Comparison of ENCODE assay signal across 19 mouse cellular contexts in the genomic region with DNA sequence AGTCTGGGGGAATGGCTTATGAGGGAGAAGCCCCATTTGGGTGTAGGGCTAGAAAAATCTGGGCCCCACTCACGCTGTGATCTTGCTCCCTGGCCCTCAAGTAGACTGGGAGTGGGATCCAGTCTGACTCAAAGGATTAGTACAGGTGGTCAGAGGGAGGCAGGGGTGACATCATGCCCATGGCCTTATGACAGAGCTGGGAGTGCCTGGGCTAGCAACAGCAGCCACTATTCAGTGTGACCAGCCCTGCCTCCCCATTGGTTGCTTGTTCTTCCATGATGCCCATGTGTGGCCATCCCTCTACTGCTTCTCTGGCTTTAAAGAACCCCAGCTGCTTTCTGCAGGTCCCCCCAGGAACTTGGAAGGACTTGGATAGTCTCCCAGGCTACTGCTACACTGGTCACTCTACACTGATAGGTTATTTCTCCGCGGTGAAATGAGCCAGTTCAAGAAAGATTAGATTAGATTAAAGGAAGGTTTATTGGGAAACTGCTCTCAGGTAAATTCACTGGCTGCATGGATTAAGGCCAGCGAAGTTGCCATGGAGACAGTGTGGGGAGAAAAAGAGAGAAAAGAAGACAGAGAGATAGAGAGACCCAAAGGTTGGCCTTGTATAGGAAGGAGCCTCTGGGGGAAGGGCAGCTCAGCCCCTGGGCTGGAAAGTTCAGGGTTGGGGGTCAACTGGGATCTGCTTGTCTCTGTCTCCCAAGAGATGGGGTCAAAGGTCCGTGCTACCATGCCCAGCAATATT. TPM values are rescaled to one million over a fixed set of nuclear protein-coding genes. Genes with fewer than 3 reads are reported as not detected.
DNase-seq lines count a peak whose midpoint lies in the region; ATAC-seq and TF ChIP-seq lines count a peak whose summit lies in the region.
"Had no signal": no experiment of that assay in that cellular context is flagged by ENCODE, and none has a peak within 500 bp of the region (broad histone marks: within the 10 kb centered on the region; RNA-seq: fewer than 3 reads in every experiment).

No protein-coding gene starts in this region.

- no peak for TF ChIP-seq CTCF in midbrain, postnatal 0 days (IDR thresholded peaks at IDR 0.05)

- peak; percentile 26 to 30 for DNase-seq in layer of hippocampus, postnatal 36 days
- no peak for DNase-seq in layer of hippocampus, adult 9-11 months
- no peak for DNase-seq in midbrain, embryonic 10.5 days (ENCODE audit: low spot score)
- DNase-seq in MN1 (ENCODE audit: low spot score), result peak; percentile 29
- DNase-seq in midbrain, postnatal 0 days (ENCODE audit: low spot score), result peak; percentile 17
- DNase-seq in urinary bladder, postnatal 25 days (ENCODE audit: low spot score), result no peak
- DNase-seq: adrenal gland, adult 8-10 months; cerebellum, adult 11-12 months; cerebellum, postnatal 25 days; kidney, adult 2 months; kidney, postnatal 14 days; lung, adult 2 months; lung, postnatal 36 days had no signal

- H3K9ac ChIP-seq in midbrain, embryonic 16.5 days (ENCODE audit: low read depth, low read length), result 0 out of 2 replicates have a peak overlapping the region, but pooled peaks have one; percentile 20
- no peak overlapping the region for H3K9ac ChIP-seq in midbrain, postnatal 0 days (replicated peaks; ENCODE audit: low read length, poor library complexity, severe bottlenecking)
- H3K9ac ChIP-seq: forebrain, embryonic 12.5 days; heart, embryonic 12.5 days; neural tube, embryonic 12.5 days had no signal

- peak; percentile 54; the same call in 1 of the 2 replicates for ATAC-seq in midbrain, embryonic 16.5 days
- ATAC-seq in midbrain, postnatal 0 days (ENCODE audit: low FRiP score), result peak; percentile 58; the same call in 1 of the 2 replicates

- no peaks in the 10 kb centered on the region for H3K36me3 ChIP-seq in midbrain, embryonic 16.5 days (ENCODE audit: control insufficient read depth, insufficient read depth, low read length)
- no peaks in the 10 kb centered on the region for H3K36me3 ChIP-seq in midbrain, embryonic 10.5 days
- no peaks in the 10 kb centered on the region for H3K36me3 ChIP-seq in midbrain, postnatal 0 days (ENCODE audit: insufficient read depth, low read length)
- H3K36me3 ChIP-seq: forebrain, embryonic 12.5 days; heart, embryonic 12.5 days; neural tube, embryonic 12.5 days had no signal

- H3K9me3 ChIP-seq in midbrain, embryonic 16.5 days (replicated peaks; ENCODE audit: control insufficient read depth, low read length, poor library complexity, severe bottlenecking), result no peaks in the 10 kb centered on the region
- H3K9me3 ChIP-seq in midbrain, embryonic 10.5 days (replicated peaks), result no peaks in the 10 kb centered on the region
- no peaks in the 10 kb centered on the region for H3K9me3 ChIP-seq in midbrain, postnatal 0 days (ENCODE audit: low read length)
- H3K9me3 ChIP-seq: forebrain, embryonic 12.5 days; heart, embryonic 12.5 days; neural tube, embryonic 12.5 days had no signal

- H3K4me1 ChIP-seq in midbrain, embryonic 16.5 days (ENCODE audit: control insufficient read depth, insufficient read depth, low read length), result peaks cover 10% of the 10 kb centered on the region
- peaks cover 36% of the 10 kb centered on the region for H3K4me1 ChIP-seq in midbrain, embryonic 10.5 days
- peaks cover 12% of the 10 kb centered on the region; the same call in 1 of the 2 replicates for H3K4me1 ChIP-seq in midbrain, postnatal 0 days (ENCODE audit: insufficient read depth, low read length)
- H3K4me1 ChIP-seq: neural tube, embryonic 12.5 days had no signal

- 50% methylated on average over 5 of the region's 5 CpGs for WGBS in midbrain, embryonic 16.5 days
- WGBS in midbrain, embryonic 10.5 days, result 51% methylated on average over 5 of the region's 5 CpGs
- WGBS in midbrain, postnatal 0 days, result 39% methylated on average over 5 of the region's 5 CpGs

- no peak overlapping the region for H3K4me3 ChIP-seq in midbrain, embryonic 16.5 days (ENCODE audit: low read depth, low read length)
- no peak overlapping the region for H3K4me3 ChIP-seq in midbrain, embryonic 10.5 days
- H3K4me3 ChIP-seq in midbrain, postnatal 0 days (ENCODE audit: low read depth, low read length), result no peak overlapping the region
- H3K4me3 ChIP-seq: forebrain, embryonic 12.5 days; heart, embryonic 12.5 days; neural tube, embryonic 12.5 days had no signal

- peak overlapping the region; percentile 50 for H3K27ac ChIP-seq in midbrain, embryonic 16.5 days (ENCODE audit: low read length)
- no peak overlapping the region for H3K27ac ChIP-seq in midbrain, embryonic 10.5 days (replicated peaks)
- H3K27ac ChIP-seq in midbrain, postnatal 0 days (ENCODE audit: low read depth, low read length), result no peak overlapping the region; the same call in 1 of the 2 replicates
- H3K27ac ChIP-seq: forebrain, embryonic 12.5 days; neural tube, embryonic 12.5 days had no signal

- no peak overlapping the region for H3K4me2 ChIP-seq in midbrain, embryonic 16.5 days (ENCODE audit: low read length)
- H3K4me2 ChIP-seq in midbrain, postnatal 0 days (ENCODE audit: low read depth, low read length, poor library complexity, severe bottlenecking), result no peak overlapping the region
- H3K4me2 ChIP-seq: forebrain, embryonic 12.5 days; heart, embryonic 12.5 days; neural tube, embryonic 12.5 days had no signal

- H3K27me3 ChIP-seq in midbrain, embryonic 16.5 days (ENCODE audit: control insufficient read depth, insufficient read depth, low read depth, low read length), result no peaks in the 10 kb centered on the region
- no peaks in the 10 kb centered on the region for H3K27me3 ChIP-seq in midbrain, embryonic 10.5 days (ENCODE audit: low read depth, poor library complexity, severe bottlenecking)
- no peaks in the 10 kb centered on the region for H3K27me3 ChIP-seq in midbrain, postnatal 0 days (ENCODE audit: insufficient read depth, low read length)
- H3K27me3 ChIP-seq: forebrain, embryonic 12.5 days; heart, embryonic 12.5 days; neural tube, embryonic 12.5 days had no signal

RNA-seq across cellular contexts. Expression of gene Lat, which starts 13.3 kb away (rescaled TPM):
- 1 to 10 TPM; 1.5 to 1.6 TPM for total RNA-seq in layer of hippocampus, postnatal 36 days (2021)
- polyA plus RNA-seq in midbrain, embryonic 16.5 days (2015; fragmentation: Nextera tagmentation; extraction: Ambion mirVana), result 0.87 and 1.3 TPM in 2 replicates
- polyA plus RNA-seq in midbrain, embryonic 10.5 days (2016; fragmentation: Nextera tagmentation; extraction: Ambion mirVana), result 1.6 and 2.6 TPM in 2 replicates
- 0.42 TPM in 1 of 2 replicates, not detected in the other for total RNA-seq in midbrain, postnatal 0 days (2014; rRNA removed)
- polyA plus RNA-seq in midbrain, postnatal 0 days (2015; fragmentation: Nextera tagmentation; extraction: Ambion mirVana), result 0.39 and 0.69 TPM in 2 replicates

RNA-seq across cellular contexts. Expression of gene Spns1, which starts 21.2 kb away (rescaled TPM):
- 10 to 100 TPM; 80.8 to 94.4 TPM for total RNA-seq in layer of hippocampus, postnatal 36 days (2021)
- 87.1 and 92.6 TPM in 2 replicates for polyA plus RNA-seq in midbrain, embryonic 16.5 days (2015; fragmentation: Nextera tagmentation; extraction: Ambion mirVana)
- polyA plus RNA-seq in midbrain, embryonic 10.5 days (2016; fragmentation: Nextera tagmentation; extraction: Ambion mirVana), result 67.6 and 68.9 TPM in 2 replicates
- 97.1 and 119 TPM in 2 replicates for total RNA-seq in midbrain, postnatal 0 days (2014; rRNA removed)
- 88.9 and 89.5 TPM in 2 replicates for polyA plus RNA-seq in midbrain, postnatal 0 days (2015; fragmentation: Nextera tagmentation; extraction: Ambion mirVana)

RNA-seq across cellular contexts. Expression of gene Nfatc2ip, which starts 40.5 kb away (rescaled TPM):
- total RNA-seq in layer of hippocampus, postnatal 36 days (2021), result 1 to 10 TPM; 6.3 to 6.6 TPM
- polyA plus RNA-seq in midbrain, embryonic 16.5 days (2015; fragmentation: Nextera tagmentation; extraction: Ambion mirVana), result 2.1 TPM in 2 replicates
- polyA plus RNA-seq in midbrain, embryonic 10.5 days (2016; fragmentation: Nextera tagmentation; extraction: Ambion mirVana), result 2.6 and 2.8 TPM in 2 replicates
- 6.0 and 6.7 TPM in 2 replicates for total RNA-seq in midbrain, postnatal 0 days (2014; rRNA removed)
- 2.3 and 2.4 TPM in 2 replicates for polyA plus RNA-seq in midbrain, postnatal 0 days (2015; fragmentation: Nextera tagmentation; extraction: Ambion mirVana)

RNA-seq across cellular contexts. Expression of gene Cd19, which starts 58.7 kb away (rescaled TPM):
- not detected for total RNA-seq in layer of hippocampus, postnatal 36 days (2021)
- polyA plus RNA-seq in midbrain, embryonic 16.5 days (2015; fragmentation: Nextera tagmentation; extraction: Ambion mirVana), result not detected in 2 replicates
- 0.07 and 0.16 TPM in 2 replicates for polyA plus RNA-seq in midbrain, embryonic 10.5 days (2016; fragmentation: Nextera tagmentation; extraction: Ambion mirVana)
- total RNA-seq in midbrain, postnatal 0 days (2014; rRNA removed), result not detected in 2 replicates
- polyA plus RNA-seq in midbrain, postnatal 0 days (2015; fragmentation: Nextera tagmentation; extraction: Ambion mirVana), result 0.23 TPM in 1 of 2 replicates, not detected in the other
- total RNA-seq: layer of hippocampus, postnatal 25 days had no signal
- polyA plus RNA-seq: forebrain, embryonic 12.5 days; heart, embryonic 12.5 days; limb, embryonic 11.5 days; neural tube, embryonic 12.5 days had no signal

Comparison
In these comparisons a context has a peak if more than half of its experiments do, and no peak if none do; other contexts are left out.
1. DNase-seq: peak in layer of hippocampus, postnatal 36 days (2 of 2), MN1 (single experiment) and midbrain, postnatal 0 days (single experiment); none in layer of hippocampus, adult 9-11 months (single experiment), midbrain, embryonic 10.5 days (single experiment) and urinary bladder, postnatal 25 days (single experiment).